Mouse (Mus musculus): ENCODE results near the gene H2-DMb2.

H2-DMb2 gene

GRCm38 (mm10) chr17:34118113-34118872, 24.8 kb upstream of the H2-DMb2 start:
- no peak for DNase-seq (ENCODE audit: low read depth, low spot score)

- no peak for DNase-seq (ENCODE audit: low read depth, low spot score)
These were observed 24.2 kb upstream of the H2-DMb2 start for GRCm38 (mm10) chr17:34118873-34119248.

GRCm38 (mm10) chr17:34119249-34120179, 23.6 kb upstream of the H2-DMb2 start, which contains the start of gene H2-DMa:
H2-DMa (plus strand) TSS chr17:34119541.
- peak; percentile 95 for DNase-seq (ENCODE audit: low read depth, low spot score)

GRCm38 (mm10) chr17:34120180-34120723, 22.9 kb upstream of the H2-DMb2 start:
- DNase-seq (ENCODE audit: low read depth, low spot score) = peak; percentile 70

- peak; percentile 56 for DNase-seq (ENCODE audit: low read depth, low spot score)
These were observed 22.3 kb upstream of the H2-DMb2 start for GRCm38 (mm10) chr17:34120814-34121171.

GRCm38 (mm10) chr17:34121172-34121878, 21.8 kb upstream of the H2-DMb2 start:
- DNase-seq (ENCODE audit: low read depth, low spot score) = no peak

GRCm38 (mm10) chr17:34121879-34122187, 21.3 kb upstream of the H2-DMb2 start:
- no peak for DNase-seq (ENCODE audit: low read depth, low spot score)

GRCm38 (mm10) chr17:34122188-34122984, 20.7 kb upstream of the H2-DMb2 start, which contains the start of gene Brd2:
Brd2 (minus strand) TSS chr17:34122634.
- peak; percentile 92 for DNase-seq (ENCODE audit: low read depth, low spot score)

- no peak for DNase-seq (ENCODE audit: low read depth, low spot score)
These were observed 20.0 kb upstream of the H2-DMb2 start for GRCm38 (mm10) chr17:34123111-34123510.

GRCm38 (mm10) chr17:34123518-34123917, 19.6 kb upstream of the H2-DMb2 start:
- DNase-seq (ENCODE audit: low read depth, low spot score) = no peak

- DNase-seq (ENCODE audit: low read depth, low spot score) = no peak
These were observed 18.5 kb upstream of the H2-DMb2 start for GRCm38 (mm10) chr17:34124649-34125048.

- no peak for DNase-seq (ENCODE audit: low read depth, low spot score)
These were observed 16.2 kb upstream of the H2-DMb2 start for GRCm38 (mm10) chr17:34126826-34127420.

- no peak for DNase-seq (ENCODE audit: low read depth, low spot score)
These were observed 15.6 kb upstream of the H2-DMb2 start for GRCm38 (mm10) chr17:34127475-34127874.

- DNase-seq (ENCODE audit: low read depth, low spot score) = no peak
These were observed 14.7 kb upstream of the H2-DMb2 start for GRCm38 (mm10) chr17:34128264-34128937.

- DNase-seq (ENCODE audit: low read depth, low spot score) = no peak
These were observed 13.9 kb upstream of the H2-DMb2 start for GRCm38 (mm10) chr17:34128944-34129791.

- DNase-seq (ENCODE audit: low read depth, low spot score) = no peak
These were observed 12.8 kb upstream of the H2-DMb2 start for GRCm38 (mm10) chr17:34130073-34130947.

GRCm38 (mm10) chr17:34131911-34132310, 11.2 kb upstream of the H2-DMb2 start:
- DNase-seq (ENCODE audit: low read depth, low spot score) = no peak

GRCm38 (mm10) chr17:34133289-34133688, 9.8 kb upstream of the H2-DMb2 start:
- no peak for DNase-seq (ENCODE audit: low read depth, low spot score)
